Mouse (Mus musculus): ENCODE data around the gene Ms4a2. TPM values are rescaled to one million over a fixed set of nuclear protein-coding genes. Genes with fewer than 3 reads are reported as not detected.
A peak's percentile ranks its signal among the peaks of the same experiment; 100 is the strongest.

Gene Ms4a2
- 0.17 TPM in 1 of 2 replicates, not detected in the other for polyA plus RNA-seq (2015; fragmentation: Nextera tagmentation; extraction: Ambion mirVana)

DNA sequence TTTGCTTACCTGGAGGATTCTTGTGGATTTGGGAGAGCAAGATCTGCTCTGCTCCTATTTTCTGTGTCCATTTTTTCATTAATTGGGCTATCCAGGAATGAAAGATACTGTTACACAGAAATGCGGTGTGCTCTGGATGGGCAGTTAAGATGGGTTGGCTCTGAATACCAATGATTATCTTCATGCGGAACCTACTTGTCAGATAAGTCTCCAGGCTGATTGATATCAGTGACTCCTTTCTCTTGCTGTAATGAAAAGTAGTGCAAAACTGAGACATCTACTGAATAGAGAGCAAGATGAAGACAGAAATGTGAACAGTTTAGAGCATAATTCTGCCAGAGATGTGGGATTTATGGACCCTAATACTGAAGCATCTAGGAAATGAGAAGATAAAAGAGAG lies at the start of gene Ms4a2:
TSS of gene Ms4a2 (minus strand) at position 169 of the 400 bp plus-strand sequence.
- no peak for DNase-seq (ENCODE audit: low spot score)

DNA sequence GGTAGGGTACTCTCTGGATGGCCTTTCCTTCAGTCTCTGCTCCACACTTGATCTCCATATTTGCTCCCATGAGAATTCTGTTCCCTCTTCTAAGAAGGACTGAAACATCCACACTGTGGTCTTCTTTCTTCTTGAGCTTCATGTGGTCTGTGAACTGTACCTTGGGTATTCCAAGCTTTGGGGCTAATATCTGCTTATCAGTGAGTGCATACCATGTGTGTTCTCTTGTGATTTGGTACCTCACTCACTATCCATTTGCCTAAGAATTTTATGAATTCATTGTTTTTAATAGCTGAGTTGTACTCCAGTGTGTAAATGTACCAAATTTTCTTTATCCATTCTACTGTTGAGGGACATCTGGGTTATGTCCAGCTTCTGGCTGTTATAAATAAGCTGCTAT lies 38.0 kb upstream of the Ms4a2 start:
- DNase-seq (ENCODE audit: low spot score) = no peak

DNA sequence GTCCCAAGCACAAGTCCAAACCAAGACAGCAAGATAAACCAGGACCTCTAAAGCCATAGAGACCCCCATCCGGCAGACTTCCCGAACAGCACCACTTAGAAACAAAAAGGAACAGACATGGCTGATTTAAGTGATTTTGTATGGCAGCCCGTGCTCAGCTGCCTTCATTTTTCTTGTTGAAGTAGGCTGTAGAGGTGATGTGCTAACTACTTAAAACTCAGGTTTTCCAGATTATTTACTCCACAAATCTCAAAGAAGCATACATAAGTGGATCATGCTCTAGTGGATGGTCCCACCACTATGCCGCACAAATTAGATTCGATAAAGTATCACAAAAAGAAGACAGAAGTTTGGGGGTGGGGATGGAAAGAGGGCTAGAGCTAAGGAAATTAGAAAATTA lies 36.9 kb upstream of the Ms4a2 start, which contains the start of gene Oosp2:
TSS of gene Oosp2 (minus strand) at position 101 of the 400 bp plus-strand sequence.
- no peak for DNase-seq (ENCODE audit: low spot score)

DNA sequence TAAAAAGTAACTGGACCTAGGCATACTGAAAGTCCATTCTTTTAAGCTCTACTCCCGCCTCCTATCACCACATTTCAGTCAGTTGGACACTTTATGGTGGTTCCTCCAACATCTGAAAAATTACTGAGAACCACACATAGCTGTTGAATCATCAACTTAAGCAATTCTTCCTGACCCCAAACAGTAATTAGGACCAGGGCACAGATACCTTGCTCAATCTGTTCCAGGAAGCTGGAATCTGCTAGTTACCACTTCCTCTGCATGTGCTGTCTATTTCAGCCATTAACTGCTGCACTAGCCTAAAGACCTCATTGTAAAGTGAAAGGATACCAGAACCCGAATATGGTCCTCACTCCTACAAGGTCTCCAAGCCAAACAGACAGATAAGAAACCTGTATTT lies 35.6 kb upstream of the Ms4a2 start:
- no peak for DNase-seq (ENCODE audit: low spot score)

DNA sequence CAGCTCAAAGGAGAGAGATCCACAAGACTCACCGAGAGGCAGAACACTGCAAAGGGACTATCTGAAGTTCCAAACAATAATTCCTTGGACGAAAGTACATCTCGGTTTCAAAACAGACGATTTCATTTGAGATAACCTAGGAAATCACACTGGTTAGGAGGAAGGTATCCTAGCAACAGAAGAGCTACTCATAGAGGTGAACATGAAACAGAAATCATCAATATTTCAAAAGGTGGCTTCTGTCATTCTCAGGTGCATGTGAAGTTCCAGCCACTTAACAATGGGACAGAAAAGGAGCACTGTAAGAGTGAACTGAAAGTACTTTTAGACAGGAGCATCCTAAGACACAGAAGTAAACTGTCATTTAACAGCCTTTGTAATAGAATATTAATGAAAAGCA lies 26.0 kb upstream of the Ms4a2 start:
- no peak for DNase-seq (ENCODE audit: low spot score)

DNA sequence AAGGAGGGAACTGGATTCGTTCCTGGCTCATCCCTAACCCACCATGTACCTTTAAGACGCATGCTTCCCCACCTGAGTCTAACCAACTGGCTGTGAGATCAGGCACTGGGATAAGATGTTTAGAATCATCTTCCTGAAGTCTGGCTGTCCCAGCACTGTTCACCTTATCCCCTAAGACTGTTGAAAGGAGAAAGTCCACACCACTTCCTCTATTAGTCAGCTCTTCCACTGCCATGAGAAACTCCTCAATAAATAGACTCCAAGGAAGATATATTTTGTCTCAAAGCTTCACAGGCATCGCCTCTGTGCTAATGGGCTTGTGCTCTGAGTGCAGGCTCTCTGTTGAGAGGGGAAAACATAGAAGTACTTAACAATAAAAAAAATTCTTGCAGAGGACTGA lies 22.6 kb upstream of the Ms4a2 start:
- DNase-seq (ENCODE audit: low spot score) = no peak

DNA sequence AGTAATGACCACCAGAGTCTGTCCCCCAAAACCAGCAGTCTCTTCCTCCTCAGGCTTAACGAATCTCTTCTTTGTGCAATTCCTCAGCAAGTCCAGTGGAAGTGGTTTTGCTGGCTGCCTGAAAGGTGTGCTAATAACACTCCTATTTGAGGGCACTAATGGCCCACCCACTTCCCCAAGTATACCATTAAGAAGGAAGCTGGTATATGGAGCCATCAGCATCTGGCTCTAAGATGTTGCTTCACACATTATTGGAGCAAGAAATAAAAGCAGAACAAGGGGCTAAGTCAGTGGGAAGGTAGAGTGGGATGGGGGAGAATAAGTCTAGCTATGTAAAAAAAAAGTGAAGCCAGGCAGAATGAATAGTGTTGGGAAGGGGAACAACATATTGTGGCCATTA lies 17.2 kb upstream of the Ms4a2 start, which contains the start of gene Ms4a3:
TSS of gene Ms4a3 (minus strand) at position 120 of the 400 bp plus-strand sequence.
- no peak for DNase-seq (ENCODE audit: low spot score)

DNA sequence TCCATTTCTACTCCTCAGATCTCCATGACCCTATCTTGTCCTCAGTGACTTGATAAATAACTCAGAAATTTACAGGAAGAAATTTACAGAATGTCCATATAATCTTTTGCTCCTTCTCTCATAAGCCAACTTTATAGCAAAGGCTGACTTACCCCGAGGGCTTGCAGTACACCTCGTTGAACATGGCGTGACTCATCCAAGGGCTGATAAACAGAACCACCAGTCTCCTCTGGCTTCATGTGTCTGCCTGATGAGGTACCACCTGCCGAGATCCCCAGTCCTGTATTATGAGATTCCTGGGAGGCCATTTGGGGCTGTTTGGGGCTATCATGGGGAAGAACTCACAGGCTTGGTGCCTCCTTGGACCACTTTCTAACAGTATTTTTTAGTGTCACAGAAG lies 15.5 kb upstream of the Ms4a2 start:
- no peak for DNase-seq (ENCODE audit: low spot score)

DNA sequence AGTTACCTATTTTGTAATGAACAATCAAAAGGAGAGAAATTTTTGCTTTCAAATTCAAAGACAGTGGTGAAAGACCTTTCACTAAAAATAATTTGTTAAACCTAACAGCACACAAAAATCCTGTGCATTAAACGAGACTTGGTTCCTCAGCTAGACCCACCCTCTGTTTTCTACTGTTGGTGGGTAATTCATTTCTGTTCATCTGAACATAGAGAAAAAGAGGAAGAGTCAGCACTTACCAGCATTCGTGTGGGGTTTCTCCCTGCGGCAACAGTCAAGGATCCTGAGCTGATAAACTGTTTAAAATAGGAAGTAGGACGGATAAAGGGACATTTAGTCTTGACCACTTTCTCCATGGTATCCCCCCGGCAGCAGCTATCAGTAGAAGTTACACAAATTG lies 12.1 kb upstream of the Ms4a2 start:
- DNase-seq (ENCODE audit: low spot score) = no peak

DNA sequence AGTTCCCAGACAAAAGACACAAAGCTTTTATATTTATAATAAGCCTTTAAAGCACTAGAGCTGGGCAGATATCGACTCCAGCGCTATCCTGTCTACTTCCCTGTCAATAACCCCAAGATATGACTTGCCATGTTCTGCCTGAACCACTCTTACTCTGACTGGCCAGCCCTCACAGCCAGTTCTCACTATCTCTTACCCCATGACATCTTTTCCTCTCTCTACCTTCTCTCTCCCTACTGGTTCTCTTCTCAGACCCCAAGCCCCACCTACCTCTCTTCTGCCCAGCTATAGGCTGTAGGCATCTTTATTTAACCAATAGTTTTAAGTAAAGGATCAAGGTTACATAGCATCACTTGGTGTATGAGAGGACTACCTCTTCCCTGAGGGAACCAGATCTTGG lies 10.8 kb upstream of the Ms4a2 start:
- no peak for DNase-seq (ENCODE audit: low spot score)

DNA sequence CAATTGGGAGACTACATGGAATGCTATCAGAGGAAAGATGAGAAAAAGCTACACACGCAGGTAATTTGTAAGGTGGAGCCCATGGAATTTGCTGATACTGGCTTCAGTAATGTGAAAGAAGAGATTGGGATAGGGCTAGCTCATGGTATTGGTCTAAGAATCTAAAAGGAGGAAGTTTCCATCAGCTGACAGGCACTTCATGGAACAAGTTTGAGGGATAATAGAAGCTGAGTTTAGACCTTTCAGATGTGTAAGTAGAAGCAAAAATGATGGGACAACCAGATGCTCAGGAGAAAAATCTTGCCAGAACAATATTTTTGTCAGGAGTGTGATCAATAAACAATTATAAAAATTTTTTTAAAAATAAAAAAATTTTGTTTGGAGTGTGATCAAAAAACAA lies 10.2 kb upstream of the Ms4a2 start:
- no peak for DNase-seq (ENCODE audit: low spot score)

DNA sequence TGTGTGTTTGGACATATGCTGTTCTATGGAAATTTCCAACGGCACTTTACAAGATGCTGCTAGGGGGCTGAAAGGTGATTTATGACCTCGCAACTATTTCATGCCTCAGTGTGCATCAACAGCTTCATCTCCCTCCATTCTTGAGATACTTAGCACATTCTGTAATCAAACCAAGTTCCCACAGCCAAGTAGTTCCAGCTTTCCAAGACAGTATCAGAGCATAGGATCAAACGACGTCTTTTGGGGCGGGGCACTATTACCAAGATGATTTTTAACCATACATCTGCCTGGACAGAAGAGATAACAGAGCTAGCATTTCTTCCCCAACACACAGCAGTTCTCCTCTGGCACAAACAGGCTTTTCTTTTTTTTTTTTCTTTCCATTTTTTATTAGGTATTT lies 1.7 kb upstream of the Ms4a2 start:
- no peak for DNase-seq (ENCODE audit: low spot score)

DNA sequence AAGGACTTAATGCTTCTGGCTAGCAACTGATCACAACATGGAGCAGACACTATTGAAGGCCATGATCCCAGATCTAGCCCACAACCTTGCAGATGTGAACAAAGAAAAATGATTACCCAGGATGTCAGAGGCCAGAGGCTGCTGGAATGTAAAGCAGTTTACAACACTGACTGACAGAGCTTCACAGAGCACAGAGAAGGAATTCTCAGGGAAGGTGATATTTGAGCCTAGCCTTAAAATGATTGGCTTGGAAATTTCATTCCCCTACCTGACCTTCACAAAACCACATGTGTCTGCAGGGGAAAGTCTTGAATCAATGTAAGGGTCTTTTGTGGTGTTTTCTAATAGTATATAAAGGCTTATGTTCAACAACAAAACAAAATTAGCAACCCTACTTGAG lies 1.3 kb upstream of the Ms4a2 start:
- no peak for DNase-seq (ENCODE audit: low spot score)

DNA sequence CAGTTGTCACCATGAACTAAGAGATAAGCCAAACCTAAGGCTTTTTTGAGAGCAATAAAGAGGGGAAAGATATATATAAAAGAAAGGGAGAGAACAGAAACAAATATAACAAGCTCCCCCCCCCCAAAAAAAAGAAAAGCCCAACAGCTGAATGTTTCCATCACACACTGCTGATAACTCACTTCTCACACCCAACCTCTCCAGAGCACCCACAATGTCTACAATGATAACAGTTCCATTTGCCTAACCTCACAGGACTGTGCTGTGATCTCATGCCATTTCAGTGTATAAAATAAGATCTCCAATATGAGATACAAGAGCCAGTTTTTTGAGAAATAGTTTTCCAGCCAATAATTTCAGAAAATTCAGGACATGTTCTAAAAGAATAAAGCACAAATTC lies 5.5 kb downstream of the Ms4a2 start:
- no peak for DNase-seq (ENCODE audit: low spot score)

DNA sequence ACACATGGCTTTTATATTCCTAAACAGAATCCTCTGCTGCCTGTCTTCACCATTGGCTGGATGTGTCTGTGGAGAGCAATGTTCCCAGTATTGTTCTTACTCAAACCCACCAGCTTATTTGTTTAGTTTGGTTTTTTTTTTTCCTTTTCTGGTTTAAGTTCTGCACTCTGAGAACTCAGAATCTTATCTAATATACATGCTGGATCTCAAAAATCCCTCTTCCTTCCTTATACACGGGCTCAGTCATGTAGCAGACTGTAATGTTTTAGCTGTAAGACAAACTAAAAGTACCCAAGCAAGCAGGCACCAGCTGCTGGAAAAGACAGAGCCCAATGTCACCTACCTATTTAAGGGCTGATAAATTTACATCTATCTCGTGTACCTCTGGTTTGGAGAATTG lies 8.7 kb downstream of the Ms4a2 start:
- no peak for DNase-seq (ENCODE audit: low spot score)

DNA sequence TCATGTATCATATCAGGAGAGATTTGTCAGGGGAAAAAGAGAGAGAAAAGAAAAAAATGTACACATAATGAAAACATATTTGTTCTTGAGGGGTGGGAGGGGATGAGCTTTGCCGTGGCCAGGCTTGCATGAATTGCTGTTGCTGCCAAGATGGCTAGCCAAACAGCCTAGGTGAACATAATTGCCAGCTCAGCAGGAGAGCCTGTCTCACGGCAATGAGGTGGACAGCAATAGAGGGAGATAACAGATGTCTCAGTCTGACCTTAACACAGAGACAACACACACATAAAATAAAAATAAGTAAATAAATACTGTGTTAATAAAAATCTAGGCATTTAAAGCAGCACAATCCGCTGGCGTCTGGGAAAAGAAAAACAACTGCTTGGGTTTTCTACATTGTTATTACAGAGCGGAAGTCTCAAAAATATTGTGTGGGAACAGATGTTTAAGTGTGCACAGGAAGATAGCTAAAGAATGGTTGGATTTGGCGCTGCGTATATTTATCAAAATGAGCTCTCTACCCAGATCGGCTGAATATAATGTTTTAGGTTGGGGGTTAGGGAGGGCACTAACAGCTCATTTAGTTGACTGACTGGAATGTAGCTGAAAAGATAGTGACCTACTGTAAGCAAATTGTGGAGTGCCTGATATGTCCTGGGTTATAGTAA lies 9.6 kb downstream of the Ms4a2 start:
- DNase-seq (ENCODE audit: low spot score) = no peak

DNA sequence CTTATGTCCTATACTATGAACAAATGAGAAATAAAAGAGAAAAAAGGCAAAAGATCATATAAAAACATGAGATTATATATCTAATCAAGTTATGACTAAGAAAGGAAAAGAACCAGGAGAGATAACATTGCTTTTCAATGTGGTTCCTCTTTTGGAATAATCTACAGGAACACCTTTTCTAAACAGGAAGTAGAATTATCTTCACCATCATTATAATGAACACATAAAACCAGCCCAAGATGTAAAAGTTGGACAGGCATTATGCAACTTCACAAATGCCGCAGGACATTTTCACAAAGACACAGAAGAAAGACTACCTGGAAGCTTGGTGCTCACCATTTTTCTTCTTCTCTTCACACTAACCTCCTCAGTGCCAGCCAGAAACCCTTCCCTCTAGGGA lies 10.4 kb downstream of the Ms4a2 start:
- DNase-seq (ENCODE audit: low spot score) = no peak

DNA sequence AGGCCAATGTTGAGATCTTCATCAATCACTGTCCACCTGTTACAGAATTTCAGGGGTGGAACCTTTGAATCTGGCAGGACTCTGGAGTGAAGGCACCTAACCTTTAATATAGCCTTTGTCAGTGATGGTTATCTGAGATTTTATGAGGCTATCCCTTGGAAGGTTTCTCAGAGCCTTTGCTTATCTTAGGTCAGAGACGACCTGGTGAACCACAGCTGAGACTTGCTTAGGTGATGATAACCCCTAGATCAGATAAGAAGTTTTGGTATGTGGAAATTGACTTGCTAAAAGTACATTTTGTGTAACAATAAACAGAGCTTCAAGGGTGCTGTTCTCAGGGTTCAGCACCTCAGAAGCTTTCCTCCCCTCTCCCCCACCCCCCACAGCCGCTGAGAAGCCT lies 11.2 kb downstream of the Ms4a2 start:
- no peak for DNase-seq (ENCODE audit: low spot score)

DNA sequence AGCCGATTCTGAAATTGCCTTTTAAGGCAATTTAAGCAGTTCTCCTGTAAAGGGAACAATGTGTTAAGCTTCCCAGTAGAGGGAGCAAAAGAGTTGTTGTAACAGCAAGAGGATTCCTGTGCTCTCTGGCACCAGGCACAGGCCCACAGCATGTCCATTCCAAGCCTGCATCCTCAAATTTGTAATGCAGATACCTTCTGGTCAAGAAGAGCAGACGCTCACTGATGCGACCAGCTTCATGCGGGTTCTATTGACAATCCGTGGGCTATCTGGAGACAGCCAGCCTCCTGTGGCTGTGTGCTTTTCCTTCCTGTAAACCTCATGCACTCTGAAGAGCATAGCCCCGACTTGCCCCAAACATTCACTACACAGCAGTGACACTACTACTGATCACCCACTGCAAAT lies 12.0 kb downstream of the Ms4a2 start:
- peak; percentile 48 for DNase-seq (ENCODE audit: low spot score)

DNA sequence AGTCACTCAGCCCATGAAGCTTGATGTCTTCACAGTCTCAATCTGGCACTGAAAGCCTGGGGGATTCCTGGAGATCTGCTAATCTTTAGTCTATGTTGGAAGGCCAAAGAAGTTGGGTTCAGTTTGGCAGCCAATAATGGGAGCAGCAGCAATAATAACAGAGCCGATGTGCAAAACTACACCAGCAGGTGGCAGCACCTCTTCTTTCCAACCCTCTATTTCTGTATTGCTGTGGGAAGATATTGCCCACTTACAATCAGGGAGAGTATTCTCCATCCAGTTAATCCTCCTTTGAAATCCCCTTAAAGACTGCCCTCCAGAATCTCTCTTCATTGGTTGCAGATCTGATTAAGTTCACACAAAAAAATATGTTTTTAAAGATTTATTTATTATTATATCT lies 15.3 kb downstream of the Ms4a2 start:
- DNase-seq (ENCODE audit: low spot score) = peak; percentile 41

DNA sequence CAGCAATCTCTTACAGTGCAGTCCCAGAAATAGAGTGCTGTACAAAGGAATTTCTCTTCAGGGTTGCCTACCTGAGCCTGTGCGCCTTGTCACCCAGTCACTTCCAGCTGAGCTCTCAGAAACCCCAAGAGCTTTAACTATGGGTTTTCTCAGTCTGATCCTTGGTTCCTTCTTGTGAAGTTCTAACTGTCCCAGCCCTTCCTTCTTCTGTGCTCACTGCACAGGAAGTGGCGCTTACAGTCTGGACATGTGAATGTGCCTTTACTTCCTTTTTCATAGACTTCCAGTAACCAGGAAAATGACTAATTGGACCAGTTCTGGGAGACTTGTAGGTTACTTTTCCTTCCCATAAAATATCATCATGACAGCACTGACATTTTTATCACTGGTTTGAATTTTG lies 18.9 kb downstream of the Ms4a2 start, which contains the start of gene Ms4a6d:
TSS of gene Ms4a6d (minus strand) at position 247 of the 400 bp plus-strand sequence.
- no peak for DNase-seq (ENCODE audit: low spot score)

DNA sequence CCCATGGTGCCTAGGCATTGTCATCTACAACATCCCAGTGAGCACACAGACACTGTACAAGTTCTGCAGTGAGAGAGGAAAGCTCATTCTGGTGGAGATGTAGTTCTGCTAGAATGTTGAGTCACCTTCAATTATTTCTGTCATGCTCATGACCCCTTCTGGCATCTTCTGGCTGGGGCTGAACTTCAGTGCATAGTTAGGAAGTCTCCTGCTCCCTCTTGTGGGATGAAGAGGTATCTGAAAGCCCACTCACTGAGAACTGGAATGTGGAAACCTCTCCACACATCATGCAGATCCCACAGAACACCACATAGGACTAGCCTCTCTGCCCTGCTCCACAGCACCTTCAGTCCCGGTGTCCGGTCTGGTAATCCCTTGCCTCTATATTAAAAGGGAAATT lies 21.5 kb downstream of the Ms4a2 start:
- DNase-seq (ENCODE audit: low spot score) = peak; percentile 79

DNA sequence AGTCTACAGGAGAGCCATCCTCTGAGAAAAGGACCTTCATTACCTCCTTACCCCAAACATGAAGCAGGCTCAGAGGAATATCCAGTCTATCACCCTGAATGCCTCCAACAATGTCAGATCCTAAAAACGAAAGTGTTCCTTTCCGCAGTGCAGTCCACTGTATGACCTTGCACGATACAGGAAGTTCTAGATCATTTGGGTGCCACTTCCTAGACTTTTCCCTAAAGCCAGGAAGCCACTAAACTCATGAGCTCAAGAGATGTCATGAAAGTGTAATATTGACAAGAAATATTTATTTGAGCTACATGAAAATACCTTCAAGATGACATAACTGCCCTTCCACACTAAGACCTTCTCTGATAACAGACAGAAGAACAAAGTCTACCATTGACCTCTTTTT lies 22.2 kb downstream of the Ms4a2 start:
- no peak for DNase-seq (ENCODE audit: low spot score)
